Mouse (Mus musculus) liver, adult 2 months (tissue): ENCODE measurements at regions not wholly inside any gene's neighbourhood (a gene's known extent, or its start where the extent isn't known, plus 50 kb on each side); places are given as distances from the start of the nearest gene placed in this dataset.

Source experiments
- CTCF ChIP-seq: fragments of 200-500 bp; IDR thresholded peaks from 2 replicates; pipeline ENCODE4 v1.5.1; 2011; ENCODE audit warnings: low read depth, low read length, control low read depth
- POLR2A ChIP-seq: fragments of 200-500 bp; IDR thresholded peaks from 2 replicates; pipeline ENCODE4 v1.6.1; 2011; ENCODE audit warnings: low read length, control low read depth; ENCODE audit not compliant: insufficient read depth; ENCODE audit errors: extremely low read depth

DNA sequence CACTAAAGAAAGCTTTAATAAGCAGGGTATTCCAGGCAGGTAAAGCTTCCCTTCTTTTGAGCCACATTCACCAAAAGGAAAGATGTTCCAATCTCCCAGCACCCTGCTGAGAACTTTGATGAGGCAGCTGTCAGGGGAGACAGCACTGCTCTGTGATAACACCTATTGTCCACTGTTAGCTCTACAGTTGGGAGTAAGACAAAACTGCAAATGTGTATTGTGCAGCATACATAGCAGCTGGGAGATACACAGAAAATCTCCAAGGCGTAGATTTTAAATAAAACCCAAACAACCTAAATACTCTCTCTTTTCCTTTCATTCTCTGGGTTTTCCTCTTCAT lies 101.0 kb upstream of the Prlr start:
- TF ChIP-seq CTCF, result no peak
- no peak for TF ChIP-seq POLR2A
